Mouse (Mus musculus): Measurements from ENCODE around the gene Nfat5. TPM values are rescaled to one million over a fixed set of nuclear protein-coding genes. Genes with fewer than 3 reads are reported as not detected.
A peak's percentile ranks its signal among the peaks of the same experiment; 100 is the strongest.

The Nfat5 gene
- 10 to 100 TPM; 57.4 to 69.3 TPM for total RNA-seq (2021)
- long read RNA-seq, experiment 1, full-length matches to known transcripts = 2 of 15 reads
- long read RNA-seq, experiment 1, partial matches to known transcripts = 2 of 15 reads
- long read RNA-seq, experiment 1, other reads (novel, unspliced or antisense) = 11 of 15 reads
- long read RNA-seq, experiment 2, full-length matches to known transcripts = 3 of 13 reads
- long read RNA-seq, experiment 2, partial matches to known transcripts = 1 of 13 reads
- long read RNA-seq, experiment 2, other reads (novel, unspliced or antisense) = 9 of 13 reads

DNA sequence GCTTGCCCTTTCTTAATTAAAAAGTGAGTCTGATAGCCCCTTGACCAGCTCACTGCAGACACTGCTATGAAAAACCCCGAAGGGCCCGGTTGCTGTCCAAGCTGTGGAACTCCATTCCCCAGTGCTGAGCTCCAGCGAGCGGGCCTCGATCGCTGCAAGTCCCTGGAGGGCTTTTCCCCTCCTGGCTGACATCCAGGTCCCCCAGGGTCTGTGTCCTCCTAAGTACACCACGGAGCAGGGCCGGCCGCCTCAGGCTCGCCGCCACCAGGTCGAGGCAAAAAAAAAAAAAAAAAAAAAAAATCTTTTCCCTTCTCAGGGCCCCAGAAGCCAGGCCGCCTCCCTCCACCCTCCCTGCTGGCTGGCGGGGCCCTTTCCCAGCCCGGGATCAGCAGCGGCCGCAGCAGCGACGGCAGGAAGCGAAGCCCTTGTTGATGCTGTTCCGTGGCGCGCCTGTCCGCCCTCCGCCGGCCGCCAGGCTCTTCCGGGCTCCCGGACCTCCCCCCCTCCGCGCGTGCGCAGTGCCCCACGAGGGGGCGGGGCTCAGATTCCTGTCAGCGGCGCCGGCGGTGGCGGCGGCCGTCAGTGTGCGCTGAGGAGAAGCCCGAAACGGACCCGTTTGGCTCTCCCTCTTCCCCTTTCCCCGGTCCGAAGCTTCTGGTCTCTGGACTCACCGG is at the start of gene Nfat5:
Gene Nfat5, plus strand, starts transcription at position 543 of the 674 bp plus-strand sequence.
- DNase-seq (ENCODE audit: low spot score in 2 of 2) = peak; percentile 94 to 98
- Histone ChIP-seq H3K27ac (peak within 1 kb of the TSS; percentile 99), H3K4me3 (peak within 1 kb of the TSS; percentile 97)
- TF ChIP-seq CTCF (conservative IDR thresholded peaks at IDR 0.05) = peak; percentile 57

DNA sequence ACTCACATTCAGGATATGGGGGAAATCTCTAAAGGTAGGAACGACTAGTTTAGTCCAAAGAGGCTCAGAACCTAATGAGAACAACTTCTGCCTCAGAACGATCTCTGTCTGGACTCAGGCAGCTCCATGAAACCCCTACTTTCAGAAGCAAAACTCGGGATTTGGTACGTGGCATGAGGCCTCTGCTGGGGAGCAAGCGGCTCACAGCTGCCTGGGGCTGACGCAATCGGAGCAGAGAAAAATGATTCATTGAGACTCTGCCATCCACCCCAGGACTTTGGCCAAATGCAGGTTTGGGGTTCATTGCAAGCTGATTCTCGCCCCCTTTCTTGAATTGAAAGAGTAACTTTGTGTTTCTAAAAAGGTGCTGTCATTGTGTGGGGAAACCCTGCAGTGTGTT is 49.1 kb upstream of the Nfat5 start:
- TF ChIP-seq CTCF (conservative IDR thresholded peaks at IDR 0.05) = no peak
- 0 out of 2 replicates have a peak overlapping the region, but pooled peaks have one; percentile 28 for H3K27ac ChIP-seq
- DNase-seq (ENCODE audit: low spot score in 2 of 2) = no peak
- no peak overlapping the region for H3K4me3 ChIP-seq

DNA sequence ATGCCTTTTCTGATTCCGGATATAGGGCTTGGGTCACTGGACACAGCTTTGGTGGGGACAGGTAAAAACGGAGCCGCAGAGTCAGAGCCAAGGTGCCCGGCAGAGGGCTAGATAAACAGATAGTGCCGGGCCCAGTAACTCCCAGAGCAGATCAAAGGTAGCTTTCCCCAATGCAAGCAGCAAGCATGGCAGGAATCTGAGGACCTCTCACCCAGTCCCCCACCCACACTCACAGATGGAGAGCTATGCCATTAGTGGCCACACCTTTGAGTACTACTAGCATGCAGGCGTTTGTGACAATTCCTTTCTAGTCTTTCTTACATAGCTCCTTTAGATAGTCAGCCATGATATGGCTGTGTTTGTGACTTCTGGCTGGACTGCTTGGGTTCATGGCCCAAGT is 44.8 kb upstream of the Nfat5 start:
- DNase-seq (ENCODE audit: low spot score in 2 of 2) = no peak
- TF ChIP-seq CTCF (conservative IDR thresholded peaks at IDR 0.05) = no peak
- H3K4me3 ChIP-seq = no peak overlapping the region
- H3K27ac ChIP-seq = no peak overlapping the region

DNA sequence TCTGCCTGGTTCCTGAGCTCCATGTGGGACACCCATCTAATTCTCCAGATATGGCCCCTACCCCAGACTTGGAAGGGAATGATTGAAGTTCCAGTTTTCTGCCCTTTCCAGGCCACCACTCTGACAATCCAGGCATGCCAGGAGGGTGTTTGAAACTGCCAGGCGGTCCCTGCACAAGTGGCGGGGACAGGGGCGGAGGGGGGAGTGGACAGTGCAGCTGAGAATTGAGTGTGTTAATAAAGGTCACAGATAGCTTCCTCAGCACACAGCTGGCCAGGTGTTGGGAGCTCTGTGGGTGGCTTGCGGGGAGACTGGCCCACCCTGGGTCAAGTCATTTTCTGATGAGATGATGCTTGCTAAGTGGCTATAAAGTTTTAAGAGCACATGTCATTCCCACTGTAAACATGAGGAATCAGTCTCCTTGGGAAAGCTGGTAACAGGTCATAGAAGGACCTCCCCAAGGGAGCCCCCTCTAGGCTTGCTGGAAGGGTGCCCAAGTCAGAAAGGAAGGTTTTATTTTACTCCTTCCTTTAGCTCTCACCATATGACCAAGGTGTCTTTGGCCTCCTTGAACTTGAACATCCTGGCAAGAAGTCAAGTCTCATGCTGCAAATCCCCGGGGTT is 41.7 kb upstream of the Nfat5 start:
- no peak for TF ChIP-seq CTCF (conservative IDR thresholded peaks at IDR 0.05)
- H3K4me3 ChIP-seq = no peak overlapping the region
- DNase-seq (ENCODE audit: low spot score in 2 of 2) = no peak
- no peak overlapping the region for H3K27ac ChIP-seq

DNA sequence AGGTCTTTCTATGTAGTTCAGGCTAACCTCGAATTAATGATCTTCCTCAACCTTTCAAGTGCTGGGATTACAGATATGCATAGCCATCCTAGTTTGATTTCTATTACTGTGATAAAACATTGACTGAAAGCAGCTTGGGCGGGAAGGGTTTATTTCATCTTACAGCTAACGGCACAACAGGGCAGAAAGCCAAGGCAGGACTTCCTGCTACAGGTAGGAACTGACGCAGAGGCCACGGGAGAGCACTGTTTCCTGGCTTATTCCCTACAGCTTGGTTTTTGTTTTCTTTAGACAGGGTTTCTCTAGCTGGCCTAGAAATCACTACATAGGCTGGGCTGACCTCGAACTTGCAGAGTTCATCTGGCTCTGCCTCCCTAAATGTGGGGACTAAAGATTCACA is 40.1 kb upstream of the Nfat5 start:
- no peak for TF ChIP-seq CTCF (conservative IDR thresholded peaks at IDR 0.05)
- DNase-seq (ENCODE audit: low spot score in 2 of 2) = no peak
- H3K27ac ChIP-seq = no peak overlapping the region
- no peak overlapping the region for H3K4me3 ChIP-seq

DNA sequence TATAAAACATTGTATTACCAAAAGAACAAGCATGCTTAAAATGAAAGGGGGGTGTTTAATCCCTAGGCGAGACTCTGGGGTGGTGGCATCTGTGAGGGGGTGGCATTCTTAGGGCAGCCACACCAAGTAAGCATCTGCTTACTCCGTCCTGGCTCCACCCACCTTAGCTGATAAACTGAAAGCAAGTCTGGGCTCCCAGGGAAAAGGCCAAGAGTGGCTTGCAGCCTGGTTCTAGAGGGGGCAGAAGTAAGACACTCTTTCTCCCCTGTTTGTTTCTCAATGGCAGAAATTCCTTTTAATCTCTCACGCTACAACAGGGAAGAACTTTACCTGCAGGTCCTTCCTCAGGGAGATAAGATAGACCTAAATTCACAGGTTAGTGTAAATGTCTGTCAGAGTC is 38.9 kb upstream of the Nfat5 start:
- DNase-seq (ENCODE audit: low spot score in 2 of 2) = peak in 1 of 2 experiments; percentile 15
- Histone ChIP-seq H3K4me3 (no peak overlapping the region), H3K27ac (peak overlapping the region; percentile 32; the same call in 1 of the 2 replicates)
- TF ChIP-seq CTCF (conservative IDR thresholded peaks at IDR 0.05) = no peak

DNA sequence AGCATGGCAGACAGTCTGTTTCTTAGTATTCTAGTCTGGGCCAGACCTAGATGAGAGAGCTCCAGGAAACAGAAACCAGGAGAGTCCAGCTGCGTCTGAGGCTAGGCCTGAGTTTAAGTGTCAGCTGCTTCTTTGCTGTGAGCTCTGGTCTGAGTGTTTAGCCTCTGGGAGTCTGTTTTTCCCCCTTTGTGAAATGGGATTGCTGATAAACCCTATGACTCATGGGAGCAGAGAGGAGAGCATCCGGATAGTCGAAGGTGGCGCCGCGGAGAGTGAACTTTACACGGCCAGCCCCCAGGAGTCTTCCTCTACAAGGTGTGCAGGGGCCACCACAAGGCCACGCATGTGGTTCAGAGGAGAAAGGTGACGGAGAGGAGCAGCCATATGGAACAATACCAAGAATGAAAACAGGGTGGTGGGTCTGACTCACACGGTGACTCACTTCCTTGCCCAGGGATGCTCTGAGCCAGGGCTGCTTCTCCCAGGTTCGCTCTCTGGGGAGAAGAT is 38.3 kb upstream of the Nfat5 start:
- Histone ChIP-seq H3K27ac (peak overlapping the region; percentile 32; the same call in 1 of the 2 replicates), H3K4me3 (no peak overlapping the region)
- no peak for DNase-seq (ENCODE audit: low spot score in 2 of 2)
- TF ChIP-seq CTCF (conservative IDR thresholded peaks at IDR 0.05) = no peak

DNA sequence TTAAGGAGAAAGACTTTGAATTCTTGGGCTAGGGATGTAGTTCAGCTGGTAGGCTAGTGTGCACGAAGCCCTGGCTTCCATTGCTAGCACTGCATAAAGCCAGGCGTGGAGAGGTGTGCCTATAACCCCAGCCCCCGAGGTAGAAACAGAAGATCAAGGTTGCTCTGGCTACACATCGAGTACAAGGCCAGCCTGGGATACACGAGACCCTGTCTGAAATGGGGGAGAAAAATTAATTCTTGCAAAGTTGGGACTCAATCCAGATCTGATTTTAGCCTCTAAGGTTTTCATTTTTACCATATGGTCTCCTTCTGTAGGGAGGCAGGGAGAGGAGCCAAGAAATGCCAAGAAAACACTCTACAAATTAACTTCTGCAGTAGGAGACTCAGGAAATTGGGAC is 36.0 kb upstream of the Nfat5 start:
- no peak for TF ChIP-seq CTCF (conservative IDR thresholded peaks at IDR 0.05)
- DNase-seq (ENCODE audit: low spot score in 2 of 2) = peak; percentile 17 to 43
- Histone ChIP-seq H3K4me3 (no peak overlapping the region), H3K27ac (no peak overlapping the region)

DNA sequence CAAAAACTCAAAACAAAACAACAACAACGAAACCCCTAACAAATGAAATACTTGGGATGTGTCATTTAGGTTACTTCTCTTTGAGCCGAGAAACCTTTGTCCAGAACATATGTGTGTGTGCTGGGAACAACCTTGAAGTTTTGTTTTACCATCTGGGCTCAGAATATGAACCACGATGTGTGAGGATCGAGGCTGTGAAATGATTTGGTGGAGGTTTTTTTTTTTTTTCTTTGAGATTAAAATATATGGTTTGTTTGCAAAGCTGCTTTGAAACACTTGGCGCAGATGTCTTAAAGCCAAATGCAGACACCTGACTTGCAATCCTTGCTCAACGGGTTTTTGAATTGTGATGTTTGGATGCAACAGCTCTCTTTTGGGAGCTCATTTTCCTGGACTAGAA is 33.1 kb upstream of the Nfat5 start:
- H3K4me3 ChIP-seq = no peak overlapping the region
- no peak for TF ChIP-seq CTCF (conservative IDR thresholded peaks at IDR 0.05)
- no peak overlapping the region for H3K27ac ChIP-seq
- no peak for DNase-seq (ENCODE audit: low spot score in 2 of 2)

DNA sequence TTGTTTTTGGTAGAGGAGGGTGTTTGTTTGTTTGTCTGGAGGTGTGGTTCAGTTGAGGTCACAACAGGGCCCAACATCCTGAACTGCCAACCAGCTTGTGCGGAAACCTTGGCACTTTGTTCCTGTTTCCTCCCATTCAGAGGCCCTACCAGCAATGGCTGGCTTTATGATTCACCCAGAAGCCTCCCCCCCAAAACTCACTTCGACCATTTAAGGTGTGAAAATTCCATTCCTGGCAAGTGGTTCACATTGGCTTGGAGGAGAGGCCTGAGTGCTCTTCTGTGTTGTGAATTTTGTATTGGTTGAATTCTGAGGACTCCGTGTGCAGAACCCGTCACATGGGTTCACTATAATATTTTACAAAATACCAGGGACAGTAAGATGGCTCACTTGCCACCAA is 32.1 kb upstream of the Nfat5 start:
- Histone ChIP-seq H3K4me3 (no peak overlapping the region), H3K27ac (no peak overlapping the region)
- no peak for DNase-seq (ENCODE audit: low spot score in 2 of 2)
- no peak for TF ChIP-seq CTCF (conservative IDR thresholded peaks at IDR 0.05)

DNA sequence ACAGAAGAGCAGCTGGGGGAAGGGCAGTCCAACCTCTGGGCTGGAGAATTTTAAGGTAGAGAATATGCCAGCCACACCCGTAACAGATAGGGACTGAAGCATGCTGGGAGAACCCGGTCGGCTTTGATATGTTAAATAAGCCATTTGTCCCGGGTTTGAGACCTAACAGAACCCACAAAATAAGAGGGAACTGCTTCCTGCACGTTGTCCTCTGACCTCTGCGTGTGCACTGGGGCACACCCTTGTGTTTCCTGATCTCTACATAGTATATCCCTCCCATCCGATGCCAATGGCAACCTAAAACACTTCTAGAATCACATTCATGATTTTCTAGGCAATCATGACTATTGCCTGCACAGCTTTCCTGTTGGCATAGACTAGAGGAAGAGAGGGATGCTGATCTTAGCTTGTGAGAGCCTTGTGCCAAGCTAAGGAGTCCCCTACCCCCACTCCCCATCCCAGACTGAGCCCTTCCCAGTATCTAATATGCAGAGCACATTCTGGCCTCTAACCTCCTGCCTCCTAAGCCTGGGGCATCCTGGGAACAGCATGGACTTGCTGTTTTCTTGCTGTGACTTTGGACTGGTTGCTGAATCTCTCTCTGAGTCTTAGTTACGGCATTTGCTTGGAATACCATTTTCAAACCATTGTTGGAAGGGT is 31.1 kb upstream of the Nfat5 start:
- H3K27ac ChIP-seq = no peak overlapping the region
- no peak overlapping the region for H3K4me3 ChIP-seq
- no peak for DNase-seq (ENCODE audit: low spot score in 2 of 2)
- TF ChIP-seq CTCF (conservative IDR thresholded peaks at IDR 0.05) = no peak

DNA sequence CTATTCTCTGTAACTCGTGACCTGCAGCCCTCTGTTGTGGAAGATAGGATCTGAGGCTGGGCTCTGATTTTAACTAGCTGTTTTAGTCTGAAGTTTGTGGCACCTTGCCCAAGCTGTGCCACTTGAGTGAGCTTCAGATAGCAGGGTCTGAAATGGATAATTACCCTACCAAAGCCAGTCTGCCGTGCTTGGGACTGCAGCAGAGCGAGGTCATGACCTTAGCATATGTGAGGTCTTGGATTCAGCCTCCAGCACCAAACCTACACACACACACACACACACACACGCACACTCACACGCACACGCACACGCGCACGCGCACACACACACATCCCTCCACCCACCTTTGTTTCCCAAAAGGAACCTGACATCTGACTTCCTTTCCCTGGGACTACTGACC is 27.5 kb upstream of the Nfat5 start:
- Histone ChIP-seq H3K27ac (no peak overlapping the region), H3K4me3 (no peak overlapping the region)
- TF ChIP-seq CTCF (conservative IDR thresholded peaks at IDR 0.05) = no peak
- DNase-seq (ENCODE audit: low spot score in 2 of 2) = no peak

DNA sequence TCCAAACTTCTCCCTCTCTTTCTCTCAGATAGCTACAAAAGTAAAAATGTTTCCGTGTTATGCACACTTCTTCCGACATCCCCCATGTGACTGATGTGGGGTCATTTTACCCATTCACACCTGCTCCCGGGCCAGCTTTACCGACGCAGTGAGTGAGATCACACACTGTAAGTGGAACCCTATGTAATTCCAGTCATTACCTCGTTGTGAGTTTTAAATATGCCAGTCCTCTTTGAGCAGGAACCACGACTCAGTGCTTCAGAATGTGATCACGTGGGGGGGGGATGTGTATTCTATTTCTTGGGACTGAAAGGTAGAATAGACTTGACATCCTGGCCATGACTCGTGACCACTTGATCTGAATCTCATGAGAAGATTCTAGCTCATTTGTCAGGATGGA is 24.8 kb upstream of the Nfat5 start:
- no peak for TF ChIP-seq CTCF (conservative IDR thresholded peaks at IDR 0.05)
- DNase-seq (ENCODE audit: low spot score in 2 of 2) = no peak
- H3K4me3 ChIP-seq = no peak overlapping the region

More for the DNA sequence above, 24.8 kb upstream of the Nfat5 start:
- no peak overlapping the region for H3K27ac ChIP-seq

Data from layer of hippocampus, adult 2 months (tissue).